Mouse (Mus musculus) liver, postnatal 0 days (tissue): ENCODE data around the gene Fosl1. TPM values are rescaled to one million over a fixed set of nuclear protein-coding genes. Genes with fewer than 3 reads are reported as not detected.

ENCODE experiments used
- ATAC-seq: fragments of 200-750 bp; cut with Nextera tagmentation; 2 replicates; pipeline ENCODE4 v1.8.0; 2017; ENCODE audit warnings: mild to moderate bottlenecking, moderate library complexity
- DNase-seq: peaks from one replicate; pipeline ENCODE4 v3.0.0-alpha.2; 2016
- H3K27ac ChIP-seq: fragments of 300-500 bp; sonication (generic); 2 replicates; pipeline ENCODE4 v1.5.1; 2014; ENCODE audit warnings: antibody characterized with exemption, moderate library complexity, mild to moderate bottlenecking, low read depth
- H3K27me3 ChIP-seq: fragments of 300-500 bp; sonication (generic); 2 replicates; pipeline ENCODE4 v1.6.1; 2014; ENCODE audit warnings: low read length, control low read depth, mixed read lengths; ENCODE audit not compliant: insufficient read depth
- H3K36me3 ChIP-seq: fragments of 300-500 bp; sonication (generic); replicated peaks from 2 replicates; pipeline ENCODE4 v1.6.1; 2014; ENCODE audit warnings: mild to moderate bottlenecking, control low read depth, low read length, moderate library complexity, mixed read lengths; ENCODE audit not compliant: insufficient read depth
- H3K4me1 ChIP-seq: fragments of 300-500 bp; sonication (generic); 2 replicates; pipeline ENCODE4 v1.6.1; 2014; ENCODE audit warnings: antibody characterized with exemption, mild to moderate bottlenecking, control low read depth; ENCODE audit not compliant: insufficient read depth
- H3K4me2 ChIP-seq: fragments of 300-500 bp; sonication (generic); 2 replicates; pipeline ENCODE4 v1.6.1; 2014; ENCODE audit warnings: low read depth, mild to moderate bottlenecking, low read length, moderate library complexity, mixed read lengths
- H3K4me3 ChIP-seq: fragments of 300-500 bp; sonication (generic); 2 replicates; pipeline ENCODE4 v1.5.1; 2014; ENCODE audit warnings: low read depth, low read length
- H3K9ac ChIP-seq: fragments of 300-500 bp; sonication (generic); replicated peaks from 2 replicates; pipeline ENCODE4 v1.6.1; 2014; ENCODE audit warnings: mild to moderate bottlenecking, moderate library complexity
- H3K9me3 ChIP-seq: fragments of 300-500 bp; sonication (generic); 2 replicates; pipeline ENCODE4 v1.6.1; 2016; ENCODE audit warnings: mild to moderate bottlenecking, control low read depth, low read length, mixed read lengths
- CTCF ChIP-seq: sonication (generic); IDR thresholded peaks from 2 replicates; pipeline ENCODE4 v1.5.1; 2016; ENCODE audit warnings: antibody characterized with exemption, low read depth
- EP300 ChIP-seq: IDR thresholded peaks from 2 replicates; pipeline ENCODE4 v1.6.1; 2016; ENCODE audit warnings: antibody characterized with exemption, low read depth, mild to moderate bottlenecking
- WGBS: fragments of 180-500 bp; shearing (Covaris S2); extraction: QIAGEN DNeasy Blood & Tissue Kit; methylation state at CpG from one replicate; pipeline ENCODE4 v1.1.7; 2014; ENCODE audit not compliant: insufficient replicate concordance; 5-methylcytosine and 5-hydroxymethylcytosine counted together
- polyA plus RNA-seq: library from polyadenylated mRNA; unstranded; fragments of >200 nt; fragmentation: Nextera tagmentation; extraction: Ambion mirVana; gene quantifications from 2 replicates; pipeline ENCODE4 v1.2.1, GENCODE M21; 2015

Gene Fosl1
- polyA plus RNA-seq, 1 experiment from 2014 or later, result not detected

GRCm38 (mm10) chr19:5457746-5458442 is 10.5 kb downstream of the Fosl1 start, which contains the start of gene Ccdc85b:
Ccdc85b (minus strand) TSS chr19:5457894.
- peak within 1 kb of the TSS; percentile 72 for H3K9ac ChIP-seq

GRCm38 (mm10) chr19:5459019-5459418 is 11.7 kb downstream of the Fosl1 start:
- Histone ChIP-seq H3K27me3 (0 out of 2 replicates have a peak, but pooled peaks cover 8% of the 10 kb centered on the region), H3K9ac (no peak overlapping the region), H3K36me3 (peaks cover 17% of the 10 kb centered on the region), H3K27ac (no peak overlapping the region), H3K4me3 (no peak overlapping the region), H3K9me3 (no peaks in the 10 kb centered on the region), H3K4me1 (peaks cover 34% of the 10 kb centered on the region), H3K4me2 (no peak overlapping the region)
- no peak for ATAC-seq
- no peak for DNase-seq
- 68% methylated on average over 7 of the region's 7 CpGs for WGBS
- no peak for TF ChIP-seq EP300
- no peak for TF ChIP-seq CTCF

More at GRCm38 (mm10) chr19:5457746-5458442, 10.5 kb downstream of the Fosl1 start, which contains the start of gene Ccdc85b:
- DNase-seq (peak; percentile 30), ATAC-seq (no peak)
- Histone ChIP-seq H3K27me3 (0 out of 2 replicates have a peak, but pooled peaks cover 8% of the 10 kb centered on the region), H3K4me2 (peak within 1 kb of the TSS; percentile 94), H3K27ac (peak within 1 kb of the TSS; percentile 76), H3K9me3 (no peaks in the 10 kb centered on the region), H3K4me3 (peak within 1 kb of the TSS; percentile 66), H3K36me3 (peaks cover 10% of the 10 kb centered on the region; the same call in 1 of the 2 replicates), H3K4me1 (peaks cover 34% of the 10 kb centered on the region)
- WGBS, result 11% methylated on average over 14 of the region's 14 CpGs
- TF ChIP-seq EP300, result no peak
- no peak for TF ChIP-seq CTCF

GRCm38 (mm10) chr19:5459896-5460295 is 12.5 kb downstream of the Fosl1 start:
- H3K4me2 ChIP-seq, result peak overlapping the region; percentile 96
- peaks cover 34% of the 10 kb centered on the region for H3K4me1 ChIP-seq
- 0 out of 2 replicates have a peak, but pooled peaks cover 8% of the 10 kb centered on the region for H3K27me3 ChIP-seq
- DNase-seq, result no peak
- no peak overlapping the region for H3K27ac ChIP-seq
- no peak for TF ChIP-seq EP300
- no peak for TF ChIP-seq CTCF
- H3K4me3 ChIP-seq, result peak overlapping the region; percentile 84
- WGBS, result 29% methylated on average over 3 of the region's 3 CpGs
- H3K9ac ChIP-seq, result peak overlapping the region; percentile 84
- ATAC-seq, result no peak
- peaks cover 23% of the 10 kb centered on the region for H3K36me3 ChIP-seq
- H3K9me3 ChIP-seq, result no peaks in the 10 kb centered on the region

- H3K36me3 ChIP-seq, result peaks cover 28% of the 10 kb centered on the region
- peak within 1 kb of the TSS; percentile 96 for H3K4me2 ChIP-seq
- ATAC-seq, result peak; percentile 82
- TF ChIP-seq EP300 (no peak), CTCF (no peak)
- WGBS, result under 1% methylated on average over 32 of the region's 32 CpGs
- H3K4me1 ChIP-seq, result peaks cover 34% of the 10 kb centered on the region
- peak within 1 kb of the TSS; percentile 84 for H3K4me3 ChIP-seq
- DNase-seq, result peak; percentile 92
- H3K27ac ChIP-seq, result peak within 1 kb of the TSS; percentile 67
- peak within 1 kb of the TSS; percentile 84 for H3K9ac ChIP-seq
- 0 out of 2 replicates have a peak, but pooled peaks cover 8% of the 10 kb centered on the region for H3K27me3 ChIP-seq
- H3K9me3 ChIP-seq, result no peaks in the 10 kb centered on the region
These were observed 13.1 kb downstream of the Fosl1 start, which contains the start of gene Fibp for GRCm38 (mm10) chr19:5460465-5460911. Fibp (plus strand) TSS chr19:5460615.

- DNase-seq (no peak), ATAC-seq (no peak)
- Histone ChIP-seq H3K4me3 (0 out of 2 replicates have a peak overlapping the region, but pooled peaks have one; percentile 84), H3K36me3 (peaks cover 36% of the 10 kb centered on the region), H3K9me3 (no peaks in the 10 kb centered on the region), H3K4me1 (peaks cover 29% of the 10 kb centered on the region), H3K27ac (no peak overlapping the region), H3K9ac (peak overlapping the region; percentile 84), H3K4me2 (peak overlapping the region; percentile 96), H3K27me3 (0 out of 2 replicates have a peak, but pooled peaks cover 4% of the 10 kb centered on the region)
- TF ChIP-seq CTCF (no peak), EP300 (no peak)
- WGBS, result 86% methylated on average over 6 of the region's 6 CpGs
These were observed 14.1 kb downstream of the Fosl1 start for GRCm38 (mm10) chr19:5461411-5461810.

GRCm38 (mm10) chr19:5463212-5463611 is 15.9 kb downstream of the Fosl1 start:
- peaks cover 37% of the 10 kb centered on the region for H3K36me3 ChIP-seq
- H3K4me2 ChIP-seq, result no peak overlapping the region
- 0 out of 2 replicates have a peak, but pooled peaks cover 4% of the 10 kb centered on the region for H3K27me3 ChIP-seq

More at GRCm38 (mm10) chr19:5463212-5463611, 15.9 kb downstream of the Fosl1 start:
- no peaks in the 10 kb centered on the region for H3K9me3 ChIP-seq
- no peak for DNase-seq
- H3K9ac ChIP-seq, result no peak overlapping the region
- ATAC-seq, result no peak
- peaks cover 13% of the 10 kb centered on the region for H3K4me1 ChIP-seq
- WGBS, result 87% methylated on average over 9 of the region's 9 CpGs
- TF ChIP-seq CTCF, result no peak
- no peak for TF ChIP-seq EP300
- H3K27ac ChIP-seq, result no peak overlapping the region
- no peak overlapping the region for H3K4me3 ChIP-seq
